Mouse (Mus musculus): ENCODE data around the gene Baz1a. TPM values are rescaled to one million over a fixed set of nuclear protein-coding genes. Genes with fewer than 3 reads are reported as not detected.
A peak's percentile ranks its signal among the peaks of the same experiment; 100 is the strongest.
"Not testable (repeated sequence)": the region's sequence is repeated elsewhere in the genome, so short reads cannot be mapped to it uniquely, and the experiment has no call there.

The Baz1a gene
- polyA plus RNA-seq, 1 experiment from 2014 or later = 34.8 TPM

DNA sequence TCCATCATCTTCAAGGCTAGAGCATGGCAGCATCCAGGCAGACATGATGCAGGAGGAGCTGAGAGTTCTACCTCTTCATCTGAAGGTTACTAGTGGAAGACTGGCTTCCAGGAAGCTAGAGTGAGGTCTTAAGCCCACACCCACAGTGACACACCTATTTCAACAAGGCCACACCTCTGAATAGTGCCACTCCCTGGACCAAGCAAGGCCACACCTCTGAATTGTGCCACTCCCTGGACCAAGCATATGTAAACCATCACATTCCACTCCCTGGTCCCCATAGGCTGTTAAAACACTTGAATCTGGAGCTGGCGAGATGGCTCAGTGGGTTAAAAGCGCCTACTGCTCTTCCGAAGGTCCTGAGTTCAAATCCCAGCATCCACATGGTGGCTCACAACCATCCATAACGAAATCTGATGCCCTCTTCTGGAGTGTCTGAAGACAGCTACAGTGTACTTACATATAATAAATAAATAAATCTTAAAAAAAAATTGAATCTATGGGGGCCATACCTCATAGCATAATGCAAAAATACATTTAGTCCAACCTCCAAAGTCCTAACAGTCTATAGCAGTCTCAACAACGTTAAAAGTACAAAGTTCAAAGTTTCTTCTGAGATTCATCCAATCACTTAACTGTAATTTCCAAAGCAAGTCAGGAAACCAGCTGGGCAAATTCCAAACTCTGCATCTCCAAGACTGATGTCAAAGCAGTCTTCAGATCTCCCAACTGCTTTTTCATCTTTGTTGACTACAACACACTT lies 76.4 kb downstream of the Baz1a start:
- H3K36me3 ChIP-seq = peaks cover 91% of the 10 kb centered on the region
- not testable (repeated sequence) for H3K4me1 ChIP-seq; H3K9me3 ChIP-seq (replicated peaks); H3K4me3 ChIP-seq; H3K27ac ChIP-seq (replicated peaks); DNase-seq (ENCODE audit: low spot score); H3K27me3 ChIP-seq (ENCODE audit: low read depth, poor library complexity, severe bottlenecking)
- 91% methylated on average over 5 of the region's 5 CpGs for WGBS

DNA sequence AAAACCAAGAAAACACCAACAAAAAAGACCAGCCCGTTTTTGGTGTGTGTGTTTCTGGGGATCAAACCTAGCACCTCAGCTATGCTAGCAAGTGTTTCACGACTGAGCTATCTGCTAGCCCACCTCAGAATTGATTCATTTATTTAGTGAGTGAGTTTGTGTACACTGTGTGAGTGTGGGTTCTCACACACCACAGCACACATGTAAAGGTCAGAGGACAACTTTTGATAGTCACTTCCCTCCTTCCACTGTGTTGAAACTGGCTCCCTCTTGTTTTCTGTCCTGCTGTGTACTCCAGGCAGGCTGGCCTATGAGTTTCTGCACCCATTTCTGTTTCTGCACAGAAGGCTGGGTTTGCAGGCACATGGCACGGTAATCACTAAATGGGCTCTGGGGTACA lies 103.8 kb downstream of the Baz1a start:
- H3K27ac ChIP-seq (replicated peaks) = no peak overlapping the region
- H3K9me3 ChIP-seq (replicated peaks) = no peaks in the 10 kb centered on the region
- no peak for DNase-seq (ENCODE audit: low spot score)
- H3K4me1 ChIP-seq = no peaks in the 10 kb centered on the region
- H3K36me3 ChIP-seq = peaks cover 95% of the 10 kb centered on the region
- no peaks in the 10 kb centered on the region for H3K27me3 ChIP-seq (ENCODE audit: low read depth, poor library complexity, severe bottlenecking)
- 93% methylated on average over 3 of the region's 3 CpGs for WGBS
- H3K4me3 ChIP-seq = no peak overlapping the region

DNA sequence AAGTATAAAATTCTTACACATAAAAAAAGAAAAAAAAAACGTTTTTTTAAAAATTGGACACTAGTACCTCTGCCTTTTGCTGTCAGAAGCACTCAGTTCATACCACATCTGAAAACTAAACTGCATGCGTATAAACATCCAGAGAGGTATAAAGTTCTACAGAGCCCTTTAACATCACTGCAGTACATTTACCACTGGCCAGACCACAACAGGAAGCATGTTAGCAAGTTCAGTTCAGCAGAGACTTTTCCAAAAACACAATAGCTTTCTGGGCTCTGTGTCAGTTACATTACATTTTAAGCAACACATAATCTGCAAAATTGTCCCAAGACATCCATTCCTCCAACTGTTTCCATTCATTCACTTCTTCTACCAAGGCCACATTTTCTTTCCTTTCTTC lies 121.6 kb downstream of the Baz1a start:
- H3K36me3 ChIP-seq = peaks cover 50% of the 10 kb centered on the region
- H3K27ac ChIP-seq (replicated peaks); DNase-seq (ENCODE audit: low spot score); H3K4me1 ChIP-seq; H3K27me3 ChIP-seq (ENCODE audit: low read depth, poor library complexity, severe bottlenecking); H3K4me3 ChIP-seq; H3K9me3 ChIP-seq (replicated peaks): not testable (repeated sequence)
- 73% methylated on average over 2 of the region's 2 CpGs for WGBS

DNA sequence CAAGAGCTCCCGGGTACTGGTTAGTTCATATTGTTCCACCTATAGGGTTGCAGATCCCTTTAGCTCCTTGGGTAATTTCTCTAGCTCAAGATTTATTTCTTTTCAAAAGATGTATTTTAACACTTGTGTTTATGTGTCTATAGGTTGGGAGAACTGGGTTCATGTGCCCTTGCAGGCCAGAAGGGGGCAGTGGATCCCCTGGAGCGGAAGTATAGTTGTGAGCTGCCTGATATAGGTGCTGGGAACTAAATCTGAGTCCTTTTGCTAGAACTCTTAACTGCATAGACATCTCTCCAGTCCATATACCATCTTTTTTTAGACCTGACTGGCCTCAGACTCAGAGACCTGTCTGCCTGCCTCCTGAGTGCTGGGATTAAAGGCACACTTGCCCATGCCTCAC lies 123.7 kb downstream of the Baz1a start:
- no peaks in the 10 kb centered on the region for H3K4me1 ChIP-seq
- H3K27ac ChIP-seq (replicated peaks) = no peak overlapping the region
- H3K27me3 ChIP-seq (ENCODE audit: low read depth, poor library complexity, severe bottlenecking) = no peaks in the 10 kb centered on the region
- H3K9me3 ChIP-seq (replicated peaks) = no peaks in the 10 kb centered on the region
- H3K36me3 ChIP-seq = peaks cover 31% of the 10 kb centered on the region
- DNase-seq (ENCODE audit: low spot score) = no peak
- WGBS = 95% methylated on average over 2 of the region's 2 CpGs
- H3K4me3 ChIP-seq = no peak overlapping the region

DNA sequence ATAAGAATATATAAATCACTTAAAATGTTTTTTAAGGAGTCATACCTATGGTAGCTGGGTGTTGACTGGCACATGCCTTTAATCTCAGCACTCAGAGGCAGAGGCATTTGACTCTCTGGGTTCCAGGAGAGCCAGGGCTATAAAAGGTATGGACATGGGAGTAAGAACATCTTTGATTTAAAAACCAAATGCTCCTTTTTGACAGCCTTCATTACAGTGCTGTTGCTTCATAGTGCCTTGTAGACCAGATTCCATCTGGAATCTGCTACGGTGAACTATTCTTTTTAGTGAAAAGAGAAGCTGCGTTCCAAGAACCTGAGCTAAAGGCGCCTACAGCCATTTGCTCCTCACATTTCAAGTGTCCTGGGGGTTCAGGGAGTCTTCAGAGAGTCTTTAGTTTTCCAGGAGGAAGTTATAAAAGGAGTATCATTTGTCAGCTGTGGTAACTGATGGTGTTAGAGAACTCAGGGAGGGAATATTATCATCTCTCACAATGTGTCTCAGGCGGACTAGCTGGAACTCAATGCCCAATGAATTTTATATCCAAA lies 126.5 kb downstream of the Baz1a start:
- Histone ChIP-seq H3K4me3 (no peak overlapping the region), H3K36me3 (peaks cover 15% of the 10 kb centered on the region), H3K9me3 (replicated peaks) (no peaks in the 10 kb centered on the region), H3K27ac (replicated peaks) (no peak overlapping the region), H3K27me3 (ENCODE audit: low read depth, poor library complexity, severe bottlenecking) (no peaks in the 10 kb centered on the region), H3K4me1 (no peaks in the 10 kb centered on the region)
- DNase-seq (ENCODE audit: low spot score) = no peak
- 93% methylated on average over 4 of the region's 4 CpGs for WGBS

DNA sequence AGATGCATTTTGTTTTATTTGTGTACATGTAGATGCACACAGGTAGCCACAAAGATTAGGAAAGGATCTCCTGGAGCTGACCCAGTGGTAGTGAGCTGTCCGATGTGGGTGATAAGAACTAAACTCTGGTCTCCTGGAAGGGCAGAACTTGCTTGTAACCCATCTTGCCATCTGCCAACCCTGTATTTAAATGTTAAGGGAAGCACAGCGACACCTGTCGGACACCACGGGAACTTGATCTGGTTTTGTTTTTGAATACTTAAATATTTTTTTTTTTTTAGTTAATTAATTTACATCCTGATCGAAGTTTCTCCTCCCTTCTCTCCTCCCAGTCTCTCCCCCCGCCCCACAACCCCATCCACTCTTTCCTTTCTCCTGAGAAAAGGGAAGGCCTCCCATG lies 134.5 kb downstream of the Baz1a start:
- Histone ChIP-seq H3K9me3 (replicated peaks) (no peaks in the 10 kb centered on the region), H3K27me3 (ENCODE audit: low read depth, poor library complexity, severe bottlenecking) (no peaks in the 10 kb centered on the region), H3K36me3 (no peaks in the 10 kb centered on the region), H3K4me3 (no peak overlapping the region), H3K27ac (replicated peaks) (no peak overlapping the region), H3K4me1 (no peaks in the 10 kb centered on the region)
- WGBS = 16% methylated on average over 6 of the region's 6 CpGs
- DNase-seq (ENCODE audit: low spot score) = peak; percentile 46

DNA sequence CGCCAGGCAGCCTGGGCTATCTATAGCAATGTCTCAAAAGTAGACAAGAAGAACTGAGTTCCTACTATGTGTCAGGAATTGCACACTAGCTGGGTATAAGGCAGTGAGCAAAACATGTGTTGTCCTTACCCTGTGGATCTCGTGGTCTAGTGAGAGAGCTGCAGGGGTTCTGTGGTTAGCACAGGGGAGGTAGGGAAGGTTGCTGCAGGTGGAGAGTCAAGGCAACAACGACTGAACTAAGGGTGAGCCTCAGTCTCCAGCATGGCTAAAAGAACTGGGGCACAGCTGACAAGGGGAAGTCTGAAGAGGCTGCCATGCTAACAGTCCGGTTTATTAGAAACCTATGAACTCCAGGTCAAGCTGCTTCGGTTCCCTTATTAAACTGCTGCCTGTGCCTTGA lies 134.9 kb downstream of the Baz1a start:
- H3K9me3 ChIP-seq (replicated peaks) = no peaks in the 10 kb centered on the region
- DNase-seq (ENCODE audit: low spot score) = no peak
- 83% methylated on average over 5 of the region's 5 CpGs for WGBS
- no peaks in the 10 kb centered on the region for H3K27me3 ChIP-seq (ENCODE audit: low read depth, poor library complexity, severe bottlenecking)
- no peak overlapping the region for H3K27ac ChIP-seq (replicated peaks)
- H3K4me1 ChIP-seq = no peaks in the 10 kb centered on the region
- H3K4me3 ChIP-seq = no peak overlapping the region
- H3K36me3 ChIP-seq = no peaks in the 10 kb centered on the region

DNA sequence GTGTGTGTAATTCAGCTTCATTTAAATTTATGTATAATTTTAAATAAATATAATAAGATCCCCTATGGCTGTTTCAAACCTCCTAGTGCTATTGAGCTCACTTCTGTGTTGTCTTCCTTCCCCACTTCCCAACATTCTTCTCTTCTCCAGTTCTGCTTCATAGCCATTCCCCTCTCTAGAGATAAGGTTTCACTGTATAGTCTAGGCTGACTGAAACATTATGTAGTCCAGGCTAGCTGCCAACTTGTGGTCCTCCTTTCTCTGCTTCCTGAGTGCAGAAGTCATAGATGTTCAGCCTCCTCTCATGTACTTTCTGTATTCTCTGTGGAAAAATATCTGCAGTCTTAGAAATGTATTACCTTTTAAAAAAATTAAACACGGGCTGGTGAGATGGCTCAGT lies 136.3 kb downstream of the Baz1a start:
- Histone ChIP-seq H3K9me3 (replicated peaks) (no peaks in the 10 kb centered on the region), H3K4me3 (no peak overlapping the region), H3K27ac (replicated peaks) (no peak overlapping the region), H3K27me3 (ENCODE audit: low read depth, poor library complexity, severe bottlenecking) (no peaks in the 10 kb centered on the region), H3K36me3 (no peaks in the 10 kb centered on the region), H3K4me1 (no peaks in the 10 kb centered on the region)
- DNase-seq (ENCODE audit: low spot score) = no peak
- 81% methylated on average over 1 of the region's 1 CpGs for WGBS

DNA sequence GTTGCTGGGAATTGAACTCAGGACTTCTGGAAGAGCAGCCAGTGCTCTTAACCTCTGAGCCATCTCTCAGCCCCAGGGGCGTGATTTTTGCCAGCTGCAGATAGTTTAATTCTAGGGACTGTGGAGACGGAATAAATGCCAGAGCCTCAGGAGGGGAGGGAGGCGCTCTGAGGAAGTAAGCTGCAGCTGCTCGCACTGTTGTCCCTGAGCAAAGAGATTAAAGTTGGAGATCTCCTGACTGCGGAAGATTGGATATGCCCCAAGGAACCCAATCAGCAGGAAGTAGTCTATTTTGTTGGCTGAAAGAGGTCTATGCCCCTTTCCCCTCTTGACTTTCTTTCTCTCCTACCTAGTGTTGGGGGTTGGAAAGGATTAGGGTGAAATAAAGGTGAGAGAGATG lies 137.3 kb downstream of the Baz1a start:
- WGBS = 36% methylated on average over 5 of the region's 5 CpGs
- no peaks in the 10 kb centered on the region for H3K27me3 ChIP-seq (ENCODE audit: low read depth, poor library complexity, severe bottlenecking)
- no peak overlapping the region for H3K27ac ChIP-seq (replicated peaks)
- DNase-seq (ENCODE audit: low spot score) = no peak
- H3K36me3 ChIP-seq = no peaks in the 10 kb centered on the region
- H3K4me3 ChIP-seq = no peak overlapping the region
- H3K9me3 ChIP-seq (replicated peaks) = no peaks in the 10 kb centered on the region
- no peaks in the 10 kb centered on the region for H3K4me1 ChIP-seq

DNA sequence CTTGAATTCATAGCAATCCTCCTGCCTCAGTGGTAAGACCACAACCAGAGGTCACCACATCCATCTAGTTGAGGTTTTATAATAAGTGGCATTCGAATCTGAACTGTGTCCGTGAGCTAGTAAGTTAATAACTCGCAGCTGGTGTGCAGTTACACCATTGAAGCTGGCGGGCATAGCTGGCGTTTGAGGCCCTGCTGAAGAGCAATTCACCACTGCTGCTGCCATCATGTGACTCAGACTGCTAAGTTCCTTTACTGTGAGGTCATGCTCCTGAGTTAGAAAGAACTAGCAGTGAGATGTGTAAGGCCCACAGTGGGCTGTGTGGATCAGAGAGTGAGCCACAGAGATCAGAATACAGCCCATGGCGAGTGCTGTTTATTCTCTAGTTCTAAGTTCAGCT lies 139.4 kb downstream of the Baz1a start:
- no peak overlapping the region for H3K27ac ChIP-seq (replicated peaks)
- no peaks in the 10 kb centered on the region for H3K27me3 ChIP-seq (ENCODE audit: low read depth, poor library complexity, severe bottlenecking)
- WGBS = 92% methylated on average over 6 of the region's 6 CpGs
- no peaks in the 10 kb centered on the region for H3K9me3 ChIP-seq (replicated peaks)
- no peak for DNase-seq (ENCODE audit: low spot score)
- no peak overlapping the region for H3K4me3 ChIP-seq
- no peaks in the 10 kb centered on the region for H3K36me3 ChIP-seq
- no peaks in the 10 kb centered on the region for H3K4me1 ChIP-seq

DNA sequence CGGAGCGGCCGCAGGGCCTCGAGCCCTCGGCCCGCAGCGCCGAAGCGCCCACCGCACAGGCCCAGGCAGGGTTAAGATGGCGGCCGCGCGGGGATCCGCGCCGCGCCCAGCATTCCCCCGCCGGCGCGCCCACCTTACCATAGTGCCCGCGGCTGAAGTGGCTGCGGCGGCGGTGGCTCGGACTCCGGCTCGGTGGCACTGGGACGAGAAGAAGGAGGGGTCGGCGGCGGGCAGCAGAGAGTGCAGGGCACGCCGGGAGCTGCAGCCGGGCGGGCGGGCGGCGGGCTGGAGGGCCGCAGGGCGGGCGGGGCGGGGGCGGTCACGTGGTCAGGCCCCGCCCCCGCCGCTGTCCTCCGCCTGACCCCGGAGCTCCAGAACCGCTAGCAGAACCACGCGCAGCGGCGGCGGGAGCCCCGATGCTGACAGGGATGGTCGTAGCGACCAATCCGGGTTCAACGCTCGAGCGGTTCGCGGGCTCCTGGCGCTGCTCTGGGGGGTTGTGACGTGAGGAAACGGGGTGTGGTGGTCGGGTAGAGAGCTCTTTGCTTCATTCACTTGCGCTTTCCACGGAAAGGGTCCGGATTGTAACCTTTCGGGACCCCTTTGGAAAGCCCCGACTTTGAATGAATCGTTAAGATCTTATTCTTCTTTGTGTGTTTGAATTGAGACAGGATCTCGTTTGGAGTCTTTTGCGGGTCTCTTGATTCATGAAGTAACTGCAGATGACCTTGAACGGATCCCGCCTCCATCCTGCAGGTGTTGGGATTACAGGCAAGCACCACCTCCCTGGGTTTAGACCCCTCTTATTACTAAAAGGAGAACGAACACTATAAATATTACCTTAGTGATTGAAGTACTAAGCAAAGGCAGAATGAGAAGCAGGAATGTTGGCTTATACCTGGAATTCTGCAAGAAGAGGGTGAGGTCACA lies 151.3 kb downstream of the Baz1a start, which contains the start of gene Cfl2:
TSS of gene Cfl2 (minus strand) at position 272 of the 930 bp plus-strand sequence.
- no peaks in the 10 kb centered on the region for H3K9me3 ChIP-seq (replicated peaks)
- no peaks in the 10 kb centered on the region for H3K27me3 ChIP-seq (ENCODE audit: low read depth, poor library complexity, severe bottlenecking)
- peaks cover 31% of the 10 kb centered on the region for H3K36me3 ChIP-seq
- peaks cover 21% of the 10 kb centered on the region for H3K4me1 ChIP-seq
- peak; percentile 89 for DNase-seq (ENCODE audit: low spot score)
- peak within 1 kb of the TSS; percentile 76 for H3K4me3 ChIP-seq
- H3K27ac ChIP-seq (replicated peaks) = peak within 1 kb of the TSS; percentile 99
- WGBS = under 1% methylated on average over 82 of the region's 82 CpGs

DNA sequence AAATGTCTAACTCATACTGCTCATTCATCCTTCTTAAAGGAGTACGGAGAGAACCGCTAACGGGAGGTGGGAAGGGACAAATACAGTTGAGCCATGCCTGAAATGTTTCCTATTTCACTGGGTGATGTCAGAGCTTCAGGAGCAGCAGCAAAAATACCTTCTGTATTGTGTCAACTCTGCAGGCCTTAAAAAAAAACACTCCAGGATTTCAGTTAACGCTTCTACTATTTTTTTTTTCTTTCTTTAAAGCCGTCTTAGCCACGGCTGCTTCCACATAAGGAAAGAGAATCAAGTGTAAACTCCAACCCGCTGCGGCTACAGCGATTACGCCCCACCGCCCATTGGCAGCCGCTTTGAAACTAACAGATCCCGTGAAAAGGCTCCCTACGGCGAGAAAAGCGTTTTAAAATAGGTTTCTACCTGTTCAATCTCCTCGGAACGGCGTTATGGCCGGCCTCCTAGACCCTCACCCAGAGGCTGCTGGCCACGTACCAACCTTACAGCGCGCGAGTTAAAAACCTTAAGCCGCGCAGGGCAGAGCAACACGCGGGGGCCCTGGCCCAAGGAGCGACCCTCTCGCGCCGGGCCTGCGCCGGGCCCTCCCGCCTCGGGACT lies 152.1 kb downstream of the Baz1a start:
- H3K36me3 ChIP-seq = peaks cover 38% of the 10 kb centered on the region
- peaks cover 21% of the 10 kb centered on the region for H3K4me1 ChIP-seq
- under 1% methylated on average over 36 of the region's 36 CpGs for WGBS
- H3K27ac ChIP-seq (replicated peaks) = peak overlapping the region; percentile 99
- DNase-seq (ENCODE audit: low spot score) = no peak
- H3K9me3 ChIP-seq (replicated peaks) = no peaks in the 10 kb centered on the region
- no peaks in the 10 kb centered on the region for H3K27me3 ChIP-seq (ENCODE audit: low read depth, poor library complexity, severe bottlenecking)
- H3K4me3 ChIP-seq = peak overlapping the region; percentile 76
